Mouse (Mus musculus) midbrain, embryonic 15.5 days (tissue): ENCODE measurements around the gene Urb2. TPM values are rescaled to one million over a fixed set of nuclear protein-coding genes. Genes with fewer than 3 reads are reported as not detected.

Source experiments
- ATAC-seq: fragments of 200-750 bp; cut with Nextera tagmentation; replicated peaks from 2 replicates; pipeline ENCODE4 v1.8.0; 2017; ENCODE audit warnings: moderate TSS enrichment
- H3K27ac ChIP-seq: fragments of 300-500 bp; sonication (generic); 2 replicates; pipeline ENCODE4 v1.5.1; 2015; ENCODE audit warnings: mild to moderate bottlenecking, inconsistent platforms
- H3K27me3 ChIP-seq: fragments of 300-500 bp; sonication (generic); replicated peaks from 2 replicates; pipeline ENCODE4 v1.6.1; 2015; ENCODE audit warnings: inconsistent platforms
- H3K36me3 ChIP-seq: fragments of 300-500 bp; sonication (generic); replicated peaks from 2 replicates; pipeline ENCODE4 v1.6.1; 2015; ENCODE audit warnings: inconsistent platforms
- H3K4me1 ChIP-seq: fragments of 300-500 bp; sonication (generic); 2 replicates; pipeline ENCODE4 v1.6.1; 2015; ENCODE audit warnings: inconsistent platforms
- H3K4me2 ChIP-seq: fragments of 300-500 bp; sonication (generic); 2 replicates; pipeline ENCODE4 v1.6.1; 2015; ENCODE audit warnings: inconsistent platforms, mild to moderate bottlenecking, moderate library complexity
- H3K4me3 ChIP-seq: fragments of 300-500 bp; sonication (generic); 2 replicates; pipeline ENCODE4 v1.5.1; 2015; ENCODE audit warnings: mild to moderate bottlenecking, inconsistent platforms
- H3K9ac ChIP-seq: fragments of 300-500 bp; sonication (generic); 2 replicates; pipeline ENCODE4 v1.6.1; 2015; ENCODE audit warnings: mild to moderate bottlenecking, inconsistent platforms
- H3K9me3 ChIP-seq: fragments of 300-500 bp; sonication (generic); 2 replicates; pipeline ENCODE4 v1.6.1; 2016; ENCODE audit warnings: inconsistent platforms
- WGBS: fragments of 180-500 bp; shearing (Covaris S2); methylation state at CpG from one replicate; pipeline ENCODE4 v1.1.7; 2015; ENCODE audit warnings: mixed read lengths; 5-methylcytosine and 5-hydroxymethylcytosine counted together
- microRNA counts: library from miRNA; unstranded; fragments of <30 nt; microRNA quantifications from one replicate; lab custom pipeline; 2016
- microRNA-seq: library from miRNA; unstranded; fragments of <30 nt; microRNA quantifications from one replicate; pipeline ENCODE4, GENCODE M21; 2016
- polyA plus RNA-seq: library from polyadenylated mRNA; unstranded; fragments of >200 nt; fragmentation: Nextera tagmentation; extraction: Ambion mirVana; gene quantifications from 2 replicates; pipeline ENCODE4 v1.2.1, GENCODE M21; 2015

The Urb2 gene
- polyA plus RNA-seq, 1 experiment from 2014 or later: 4.1 TPM

- Histone ChIP-seq H3K4me2 (no peak overlapping the region), H3K9me3 (no peaks in the 10 kb centered on the region), H3K4me3 (no peak overlapping the region), H3K4me1 (0 out of 2 replicates have a peak, but pooled peaks cover 4% of the 10 kb centered on the region), H3K27ac (no peak overlapping the region), H3K27me3 (no peaks in the 10 kb centered on the region), H3K9ac (no peak overlapping the region), H3K36me3 (no peaks in the 10 kb centered on the region)
- 83% methylated on average over 7 of the region's 7 CpGs for WGBS
- no peak for ATAC-seq
Observed at GRCm38 (mm10) chr8:124083611-124084010, 62.3 kb downstream of the Urb2 start.

- no peak for ATAC-seq
- no peak overlapping the region for H3K27ac ChIP-seq
- no peaks in the 10 kb centered on the region for H3K9me3 ChIP-seq
- no peaks in the 10 kb centered on the region for H3K27me3 ChIP-seq
- H3K4me1 ChIP-seq: no peaks in the 10 kb centered on the region
- no peaks in the 10 kb centered on the region for H3K36me3 ChIP-seq
- H3K9ac ChIP-seq: no peak overlapping the region
- WGBS: 67% methylated on average over 4 of the region's 4 CpGs
- no peak overlapping the region for H3K4me3 ChIP-seq
- H3K4me2 ChIP-seq: no peak overlapping the region
Observed at GRCm38 (mm10) chr8:124085668-124086067, 64.4 kb downstream of the Urb2 start.

- H3K27me3 ChIP-seq: no peaks in the 10 kb centered on the region
- no peaks in the 10 kb centered on the region for H3K4me1 ChIP-seq
- WGBS: 43% methylated on average over 11 of the region's 11 CpGs
- H3K36me3 ChIP-seq: no peaks in the 10 kb centered on the region
- no peaks in the 10 kb centered on the region for H3K9me3 ChIP-seq
- no peak overlapping the region for H3K4me3 ChIP-seq
- H3K4me2 ChIP-seq: no peak overlapping the region
- no peak overlapping the region for H3K9ac ChIP-seq
- no peak for ATAC-seq
- H3K27ac ChIP-seq: no peak overlapping the region
Observed at GRCm38 (mm10) chr8:124088092-124088613, 66.8 kb downstream of the Urb2 start.

GRCm38 (mm10) chr8:124089016-124089415, 67.7 kb downstream of the Urb2 start:
- Histone ChIP-seq H3K27me3 (no peaks in the 10 kb centered on the region), H3K4me3 (no peak overlapping the region), H3K27ac (no peak overlapping the region), H3K9me3 (no peaks in the 10 kb centered on the region), H3K4me1 (no peaks in the 10 kb centered on the region), H3K4me2 (no peak overlapping the region), H3K9ac (no peak overlapping the region), H3K36me3 (no peaks in the 10 kb centered on the region)
- WGBS: 81% methylated on average over 5 of the region's 5 CpGs
- ATAC-seq: no peak

GRCm38 (mm10) chr8:124090473-124090872, 69.2 kb downstream of the Urb2 start:
- H3K4me2 ChIP-seq: no peak overlapping the region
- H3K27ac ChIP-seq: no peak overlapping the region
- H3K4me1 ChIP-seq: no peaks in the 10 kb centered on the region
- WGBS: 94% methylated on average over 5 of the region's 5 CpGs
- no peaks in the 10 kb centered on the region for H3K9me3 ChIP-seq
- ATAC-seq: no peak
- no peak overlapping the region for H3K9ac ChIP-seq
- H3K36me3 ChIP-seq: no peaks in the 10 kb centered on the region
- no peak overlapping the region for H3K4me3 ChIP-seq
- no peaks in the 10 kb centered on the region for H3K27me3 ChIP-seq

MicroRNAs within 50 kb of the gene (microRNA counts, 519-probe panel; counts per million panel counts)
- microRNA mmu-miR-1967 (lab: Ali Mortazavi, UCI): 2,564 counts per million, percentile 52 among the panel's probes with 10 or more counts

Small RNAs within 50 kb of the gene (microRNA-seq; reads per million reads assigned to microRNA genes)
- gene Mir1967: not detected

Other genes starting within 250 kb of the Urb2 start
- 73.5 and 76.3 TPM in 2 replicates for gene Rab4a, start 215.5 kb upstream of the Urb2 start, polyA plus RNA-seq
- 5.4 and 6.0 TPM in 2 replicates for gene Ccsap, start 161.3 kb upstream of the Urb2 start, polyA plus RNA-seq
- gene Acta1, start 126.8 kb upstream of the Urb2 start, polyA plus RNA-seq: 6.6 TPM in 2 replicates
- gene Nup133, start 72.2 kb upstream of the Urb2 start, polyA plus RNA-seq: 22.8 and 22.9 TPM in 2 replicates
- gene Abcb10, start 38.4 kb upstream of the Urb2 start, polyA plus RNA-seq: 15.6 and 16.8 TPM in 2 replicates
- 24.6 and 25.9 TPM in 2 replicates for gene Taf5l, start 111 bp upstream of the Urb2 start, polyA plus RNA-seq
- gene Galnt2, start 209.9 kb downstream of the Urb2 start, polyA plus RNA-seq: 67.4 and 78.1 TPM in 2 replicates